Mouse (Mus musculus) G1E (cell line): ENCODE results near the gene Ssxb5. TPM values are rescaled to one million over a fixed set of nuclear protein-coding genes. Genes with fewer than 3 reads are reported as not detected.
"Not testable (repeated sequence)": the region's sequence is repeated elsewhere in the genome, so short reads cannot be mapped to it uniquely, and the experiment has no call there.

Source experiments
- ATAC-seq: 2 replicates; pipeline ENCODE4 v1.8.0; 2016; ENCODE audit warnings: mild to moderate bottlenecking; ENCODE audit not compliant: insufficient number of reproducible peaks, poor library complexity, low FRiP score, severe bottlenecking; ENCODE audit errors: extremely low read depth
- DNase-seq: peaks from one replicate; pipeline ENCODE4 v3.0.0; 2012; ENCODE audit warnings: low spot score
- H3K27me3 ChIP-seq: 2 replicates; pipeline ENCODE4 v1.6.1; 2012; ENCODE audit warnings: mild to moderate bottlenecking, low read length, inconsistent platforms; ENCODE audit not compliant: insufficient read depth
- H3K36me3 ChIP-seq: replicated peaks from 2 replicates; pipeline ENCODE3; 2012; ENCODE audit warnings: mild to moderate bottlenecking, inconsistent platforms
- H3K4me1 ChIP-seq: 2 replicates; pipeline ENCODE4 v1.6.1; 2012; ENCODE audit warnings: low read depth, low read length, inconsistent platforms, mixed read lengths; ENCODE audit not compliant: insufficient read depth
- H3K4me3 ChIP-seq: 2 replicates; pipeline ENCODE4 v1.5.1; 2012; ENCODE audit warnings: low read depth, mild to moderate bottlenecking, inconsistent platforms, low read length, moderate library complexity, mixed read lengths
- H3K9me3 ChIP-seq: replicated peaks from 2 replicates; pipeline ENCODE4 v1.6.1; 2012; ENCODE audit warnings: inconsistent platforms
- CTCF ChIP-seq: IDR thresholded peaks from 2 replicates; pipeline ENCODE4 v1.5.1; 2012; ENCODE audit warnings: low read depth, low read length, inconsistent platforms, mixed read lengths
- GATA1 ChIP-seq: IDR thresholded peaks from 2 replicates; pipeline ENCODE4 v1.6.1; 2012; ENCODE audit warnings: borderline replicate concordance, low read length, inconsistent platforms, mixed read lengths
- GATA2 ChIP-seq: IDR thresholded peaks from 2 replicates; pipeline ENCODE4 v1.6.1; 2012; ENCODE audit warnings: low read depth, low read length, inconsistent platforms, borderline replicate concordance
- POLR2AphosphoS5 ChIP-seq: IDR thresholded peaks from 2 replicates; pipeline ENCODE4 v1.6.1; 2012; ENCODE audit warnings: low read depth, low read length, inconsistent platforms; ENCODE audit not compliant: insufficient replicate concordance
- TAL1 ChIP-seq: conservative IDR thresholded peaks from 2 replicates; pipeline ENCODE4 v1.6.1; 2012; ENCODE audit warnings: low read depth, low read length, inconsistent platforms, mixed read lengths
- polyA plus RNA-seq: library from polyadenylated mRNA; stranded (reverse); fragments of >175 nt; gene quantifications from 2 replicates; pipeline ENCODE4 v1.2.3, GENCODE M21; 2012
- total RNA-seq, 2 experiments: library from RNA; stranded (forward) in 1 of 2; stranded (reverse) in 1 of 2; fragments of 200-1000 nt in 1 of 2; fragments of >200 nt in 1 of 2; fragmentation: Nextera tagmentation in 1 of 2; gene quantifications; 2 replicates each; pipeline ENCODE4 v1.2.3; 2014 to 2017

Ssxb5 gene
- not detected in 2 replicates for total RNA-seq (2014; fragmentation: Nextera tagmentation)
- total RNA-seq (2017) = not detected in 2 replicates
- polyA plus RNA-seq = not detected in 2 replicates

GRCm38 (mm10) chrX:8803391-8803790, at the start of gene Ssxb5:
Gene Ssxb5, plus strand, starts transcription at chrX:8803691.
- ATAC-seq, H3K36me3 ChIP-seq, H3K4me3 ChIP-seq, H3K27me3 ChIP-seq, DNase-seq, H3K4me1 ChIP-seq, H3K9me3 ChIP-seq: not testable (repeated sequence)

- ATAC-seq = no peak
- TF ChIP-seq CTCF = no peak
- no peak for TF ChIP-seq GATA1
- TF ChIP-seq TAL1 = no peak
- TF ChIP-seq POLR2AphosphoS5 = no peak
- H3K36me3 ChIP-seq = no peaks in the 10 kb centered on the region
- H3K4me1 ChIP-seq = no peaks in the 10 kb centered on the region
- DNase-seq = no peak
- no peak overlapping the region for H3K4me3 ChIP-seq
- H3K9me3 ChIP-seq = no peaks in the 10 kb centered on the region
- no peaks in the 10 kb centered on the region for H3K27me3 ChIP-seq
Measured at GRCm38 (mm10) chrX:8832043-8832442, 28.6 kb downstream of the Ssxb5 start.

- no peaks in the 10 kb centered on the region for H3K36me3 ChIP-seq
- TF ChIP-seq GATA1 = no peak
- TF ChIP-seq POLR2AphosphoS5 = no peak
- TF ChIP-seq GATA2 = no peak
- TF ChIP-seq TAL1 = no peak
- no peak for TF ChIP-seq CTCF
- H3K27me3 ChIP-seq = no peaks in the 10 kb centered on the region; the same call in 1 of the 2 replicates
- H3K4me1 ChIP-seq = no peaks in the 10 kb centered on the region
- no peaks in the 10 kb centered on the region for H3K9me3 ChIP-seq
- DNase-seq = no peak
- ATAC-seq = no peak
- no peak within 1 kb of the TSS for H3K4me3 ChIP-seq
Measured at GRCm38 (mm10) chrX:8843694-8844093, 40.2 kb downstream of the Ssxb5 start, which contains the start of gene Gm6592. Gene Gm6592, plus strand, starts transcription at chrX:8843994.

GRCm38 (mm10) chrX:8852486-8852885, 49.0 kb downstream of the Ssxb5 start:
- TF ChIP-seq POLR2AphosphoS5 (no peak), GATA2 (no peak), CTCF (no peak), GATA1 (no peak), TAL1 (no peak)
- Histone ChIP-seq H3K4me3 (peak overlapping the region; percentile 59), H3K9me3 (no peaks in the 10 kb centered on the region), H3K4me1 (peaks cover 8% of the 10 kb centered on the region; the same call in 1 of the 2 replicates), H3K36me3 (peaks cover 10% of the 10 kb centered on the region), H3K27me3 (no peaks in the 10 kb centered on the region)
- ATAC-seq = peak; percentile 83
- peak; percentile 2 for DNase-seq

Other genes starting within 250 kb of the Ssxb5 start
- not detected in 2 replicates for gene Ssxb3, start 211.9 kb upstream of the Ssxb5 start, total RNA-seq (2014; fragmentation: Nextera tagmentation)
- gene Ssxb3, start 211.9 kb upstream of the Ssxb5 start, total RNA-seq (2017) = not detected in 2 replicates
- not detected in 2 replicates for gene Ssxb3, start 211.9 kb upstream of the Ssxb5 start, polyA plus RNA-seq
- gene Ssxb8, start 112.8 kb upstream of the Ssxb5 start, total RNA-seq (2014; fragmentation: Nextera tagmentation) = 3.5 TPM in 1 of 2 replicates, not detected in the other
- not detected in 2 replicates for gene Ssxb8, start 112.8 kb upstream of the Ssxb5 start, total RNA-seq (2017)
- not detected in 2 replicates for gene Ssxb8, start 112.8 kb upstream of the Ssxb5 start, polyA plus RNA-seq
- gene Ssx9, start 55.3 kb upstream of the Ssxb5 start, total RNA-seq (2014; fragmentation: Nextera tagmentation) = not detected in 2 replicates
- not detected in 2 replicates for gene Ssx9, start 55.3 kb upstream of the Ssxb5 start, total RNA-seq (2017)
- not detected in 2 replicates for gene Ssx9, start 55.3 kb upstream of the Ssxb5 start, polyA plus RNA-seq
- not detected in 2 replicates for gene Gm6592, start 40.3 kb downstream of the Ssxb5 start, total RNA-seq (2014; fragmentation: Nextera tagmentation)
- not detected in 2 replicates for gene Gm6592, start 40.3 kb downstream of the Ssxb5 start, total RNA-seq (2017)
- not detected in 2 replicates for gene Gm6592, start 40.3 kb downstream of the Ssxb5 start, polyA plus RNA-seq
- gene Gm5751, start 70.6 kb downstream of the Ssxb5 start, total RNA-seq (2014; fragmentation: Nextera tagmentation) = 95.6 and 101 TPM in 2 replicates
- 39.6 and 40.8 TPM in 2 replicates for gene Gm5751, start 70.6 kb downstream of the Ssxb5 start, total RNA-seq (2017)
- gene Gm5751, start 70.6 kb downstream of the Ssxb5 start, polyA plus RNA-seq = 0.19 and 1.2 TPM in 2 replicates
- gene B630019K06Rik, start 88.7 kb downstream of the Ssxb5 start, total RNA-seq (2014; fragmentation: Nextera tagmentation) = 0.39 and 1.2 TPM in 2 replicates
- gene B630019K06Rik, start 88.7 kb downstream of the Ssxb5 start, total RNA-seq (2017) = 0.11 and 0.12 TPM in 2 replicates
- gene B630019K06Rik, start 88.7 kb downstream of the Ssxb5 start, polyA plus RNA-seq = 0.15 TPM in 2 replicates
- gene Fthl17b, start 159.3 kb downstream of the Ssxb5 start, total RNA-seq (2014; fragmentation: Nextera tagmentation) = not detected in 2 replicates
- gene Fthl17b, start 159.3 kb downstream of the Ssxb5 start, total RNA-seq (2017) = not detected in 2 replicates
- gene Fthl17b, start 159.3 kb downstream of the Ssxb5 start, polyA plus RNA-seq = not detected in 2 replicates
- gene Fthl17c, start 172.9 kb downstream of the Ssxb5 start, total RNA-seq (2014; fragmentation: Nextera tagmentation) = not detected in 2 replicates
- gene Fthl17c, start 172.9 kb downstream of the Ssxb5 start, total RNA-seq (2017) = not detected in 2 replicates
- not detected in 2 replicates for gene Fthl17c, start 172.9 kb downstream of the Ssxb5 start, polyA plus RNA-seq
- not detected in 2 replicates for gene Fthl17d, start 183.1 kb downstream of the Ssxb5 start, total RNA-seq (2014; fragmentation: Nextera tagmentation)
- gene Fthl17d, start 183.1 kb downstream of the Ssxb5 start, total RNA-seq (2017) = not detected in 2 replicates
- gene Fthl17d, start 183.1 kb downstream of the Ssxb5 start, polyA plus RNA-seq = not detected in 2 replicates
- gene Fthl17e, start 229.8 kb downstream of the Ssxb5 start, total RNA-seq (2014; fragmentation: Nextera tagmentation) = not detected in 2 replicates
- not detected in 2 replicates for gene Fthl17e, start 229.8 kb downstream of the Ssxb5 start, total RNA-seq (2017)
- gene Fthl17e, start 229.8 kb downstream of the Ssxb5 start, polyA plus RNA-seq = not detected in 2 replicates